In the genomic region with DNA sequence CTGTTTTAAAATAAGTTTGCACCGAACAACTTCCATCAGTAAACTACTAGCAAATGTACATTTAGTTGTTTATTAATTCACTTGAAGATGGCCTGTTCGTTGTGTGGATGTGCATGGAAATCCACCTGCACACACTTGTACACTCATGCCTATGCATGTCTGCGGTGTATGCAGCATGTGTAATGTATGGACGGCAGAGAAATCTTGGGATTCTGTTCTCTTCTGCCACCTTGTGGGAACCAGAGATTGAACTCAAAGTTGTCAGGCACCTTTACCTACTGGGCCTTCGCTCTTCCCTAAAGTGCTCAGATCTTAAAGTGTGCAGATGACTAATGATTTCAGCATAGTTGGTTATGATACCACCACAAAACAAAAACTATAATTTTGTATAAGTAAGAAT, we compare ENCODE assay signal across 9 mouse cellular contexts.
A peak's percentile ranks its signal among the peaks of the same experiment; 100 is the strongest.
DNase-seq lines count a peak whose midpoint lies in the region; ATAC-seq and TF ChIP-seq lines count a peak whose summit lies in the region.
"Had no signal": no experiment of that assay in that cellular context is flagged by ENCODE, and none has a peak within 500 bp of the region (broad histone marks: within the 10 kb centered on the region; RNA-seq: fewer than 3 reads in every experiment).

No protein-coding gene starts in this region.

- no peaks in the 10 kb centered on the region for H3K36me3 ChIP-seq in kidney, postnatal 0 days (ENCODE audit: insufficient read depth, low read length)
- H3K36me3 ChIP-seq: embryonic facial prominence, embryonic 13.5 days had no signal

- no peak overlapping the region for H3K4me3 ChIP-seq in kidney, postnatal 0 days (replicated peaks; ENCODE audit: low read depth, low read length)
- H3K4me3 ChIP-seq: embryonic facial prominence, embryonic 13.5 days had no signal

- no peak overlapping the region for H3K4me2 ChIP-seq in kidney, postnatal 0 days (ENCODE audit: low read length)
- H3K4me2 ChIP-seq: embryonic facial prominence, embryonic 13.5 days had no signal

- no peaks in the 10 kb centered on the region for H3K4me1 ChIP-seq in kidney, postnatal 0 days (replicated peaks; ENCODE audit: insufficient read depth, low read length)
- H3K4me1 ChIP-seq: embryonic facial prominence, embryonic 13.5 days had no signal

- DNase-seq in cerebellum, postnatal 14 days, result peak; percentile 29 to 45
- no peak for DNase-seq in cerebellum, adult 11-12 months
- DNase-seq in right cerebral cortex, postnatal 10 days (ENCODE audit: low spot score in 2 of 2), result peak; percentile 35 to 50
- no peak for DNase-seq in right cerebral cortex, postnatal 25 days
- peak; percentile 54 for DNase-seq in kidney, postnatal 0 days (ENCODE audit: low spot score)
- peak; percentile 14 for DNase-seq in retina, embryonic 14.5 days (ENCODE audit: low spot score)
- DNase-seq in c-Kit-positive CD71-positive TER-119-positive erythroid progenitor cells, embryonic 14.5 days (ENCODE audit: low spot score), result no peak
- DNase-seq in thymus, postnatal 25 days, result no peak

- ATAC-seq in kidney, postnatal 0 days (replicated peaks; ENCODE audit: low FRiP score, low read depth), result no peak

- H3K9ac ChIP-seq in kidney, postnatal 0 days (ENCODE audit: low read depth, low read length), result no peak overlapping the region
- H3K9ac ChIP-seq: embryonic facial prominence, embryonic 13.5 days had no signal

- H3K9me3 ChIP-seq in kidney, postnatal 0 days (replicated peaks; ENCODE audit: low read length), result no peaks in the 10 kb centered on the region
- H3K9me3 ChIP-seq: embryonic facial prominence, embryonic 13.5 days had no signal

- WGBS in kidney, postnatal 0 days, result 45% methylated on average over 5 of the region's 5 CpGs

- no peak overlapping the region for H3K27ac ChIP-seq in kidney, postnatal 0 days
- H3K27ac ChIP-seq: embryonic facial prominence, embryonic 13.5 days had no signal

- no peaks in the 10 kb centered on the region for H3K27me3 ChIP-seq in kidney, postnatal 0 days (ENCODE audit: insufficient read depth, low read length)
- H3K27me3 ChIP-seq: embryonic facial prominence, embryonic 13.5 days had no signal

- peak; percentile 71 for TF ChIP-seq CTCF in kidney, postnatal 0 days (IDR thresholded peaks at IDR 0.05; ENCODE audit: low read depth)

Comparison
In these comparisons a context has a peak if more than half of its experiments do, and no peak if none do; other contexts are left out.
1. DNase-seq: peak in cerebellum, postnatal 14 days (2 of 2), right cerebral cortex, postnatal 10 days (2 of 2), kidney, postnatal 0 days (single experiment) and retina, embryonic 14.5 days (single experiment); none in cerebellum, adult 11-12 months (single experiment), right cerebral cortex, postnatal 25 days (single experiment), c-Kit-positive CD71-positive TER-119-positive erythroid progenitor cells, embryonic 14.5 days (single experiment) and thymus, postnatal 25 days (single experiment).